Mouse (Mus musculus): ENCODE results near the gene Klf15.

The Klf15 gene

DNA sequence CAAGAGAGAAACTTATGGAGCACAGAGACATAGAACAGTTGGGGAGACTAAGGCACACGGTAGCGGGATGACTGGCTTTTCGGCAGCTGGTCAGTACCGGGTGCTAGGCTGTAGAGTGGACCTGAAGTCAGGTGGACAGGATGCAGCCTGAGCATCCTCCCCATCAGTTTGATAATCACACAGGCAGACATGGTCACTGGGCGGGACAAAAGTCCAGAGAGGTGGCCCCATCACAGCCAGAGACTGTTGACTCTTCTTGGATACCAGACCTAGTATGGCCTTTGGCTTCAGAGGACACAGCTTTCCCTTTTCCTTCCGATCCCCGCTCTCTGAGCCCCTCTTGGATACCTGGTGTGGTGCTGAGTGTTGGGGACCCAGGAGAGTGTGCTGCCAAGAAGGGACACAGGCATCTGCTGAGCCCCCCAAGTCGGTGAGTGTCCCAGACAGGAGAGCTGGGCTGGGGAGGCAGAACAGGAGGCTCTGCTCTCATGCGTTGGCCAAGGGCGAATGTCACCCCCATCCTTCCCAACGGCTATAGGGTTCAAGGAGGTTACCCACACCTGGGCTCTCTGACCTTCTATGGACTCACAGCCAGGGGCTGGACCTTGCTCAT lies 2.8 kb downstream of the Klf15 start:
- no peak for DNase-seq

DNA sequence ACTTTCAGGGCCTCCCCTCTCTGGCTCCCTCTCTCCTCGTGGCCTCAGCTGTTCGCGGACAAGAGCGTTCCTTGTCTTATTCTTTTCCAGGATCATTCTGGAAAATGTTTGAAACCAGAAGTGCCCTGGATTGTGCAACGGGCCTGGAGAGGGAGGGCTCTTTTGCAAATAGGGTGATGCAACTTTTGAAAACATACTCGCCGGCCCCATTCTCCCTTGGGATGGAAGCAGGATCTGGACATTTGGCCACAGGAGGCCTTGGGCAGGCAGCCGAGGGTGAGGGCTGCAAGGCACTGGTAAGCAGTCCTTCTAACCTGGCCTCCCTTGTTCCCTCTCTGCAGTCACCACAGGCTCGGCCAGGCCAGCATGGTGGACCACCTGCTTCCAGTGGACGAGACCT lies 3.7 kb downstream of the Klf15 start:
- DNase-seq: no peak

DNA sequence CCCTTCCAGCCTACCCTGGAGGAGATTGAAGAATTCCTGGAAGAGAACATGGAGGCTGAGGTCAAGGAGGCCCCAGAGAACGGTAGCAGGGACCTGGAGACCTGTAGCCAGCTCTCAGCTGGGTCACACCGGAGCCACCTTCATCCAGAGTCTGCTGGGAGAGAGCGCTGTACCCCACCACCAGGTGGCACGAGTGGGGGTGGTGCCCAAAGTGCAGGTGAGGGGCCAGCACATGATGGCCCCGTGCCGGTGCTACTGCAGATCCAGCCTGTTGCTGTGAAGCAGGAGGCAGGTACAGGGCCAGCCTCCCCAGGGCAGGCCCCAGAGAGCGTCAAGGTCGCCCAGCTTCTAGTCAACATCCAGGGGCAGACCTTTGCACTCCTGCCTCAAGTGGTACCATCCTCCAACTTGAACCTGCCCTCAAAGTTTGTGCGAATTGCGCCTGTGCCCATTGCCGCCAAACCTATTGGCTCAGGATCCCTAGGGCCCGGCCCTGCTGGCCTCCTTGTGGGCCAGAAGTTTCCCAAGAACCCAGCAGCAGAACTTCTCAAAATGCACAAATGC lies 4.6 kb downstream of the Klf15 start:
- DNase-seq: no peak

DNA sequence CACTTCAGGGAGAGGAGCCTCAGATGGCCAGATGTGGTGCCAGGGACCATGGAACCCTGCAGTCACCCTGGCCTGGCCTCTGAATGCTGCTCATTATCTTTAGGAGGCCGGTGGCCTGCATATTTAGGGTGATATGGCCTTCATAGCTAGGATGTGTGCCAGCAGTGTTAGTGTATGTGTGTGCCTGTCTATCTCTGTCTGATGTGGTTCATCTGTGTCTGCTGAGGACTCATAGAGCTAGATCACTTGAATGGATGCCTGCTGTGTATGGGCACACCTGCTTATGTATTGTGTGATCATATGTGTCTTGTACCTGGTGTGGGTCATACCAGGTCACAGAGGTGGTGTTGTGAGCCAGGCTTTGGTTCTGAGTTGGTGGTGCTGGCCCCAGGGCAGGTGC lies 5.8 kb downstream of the Klf15 start:
- DNase-seq: no peak

DNA sequence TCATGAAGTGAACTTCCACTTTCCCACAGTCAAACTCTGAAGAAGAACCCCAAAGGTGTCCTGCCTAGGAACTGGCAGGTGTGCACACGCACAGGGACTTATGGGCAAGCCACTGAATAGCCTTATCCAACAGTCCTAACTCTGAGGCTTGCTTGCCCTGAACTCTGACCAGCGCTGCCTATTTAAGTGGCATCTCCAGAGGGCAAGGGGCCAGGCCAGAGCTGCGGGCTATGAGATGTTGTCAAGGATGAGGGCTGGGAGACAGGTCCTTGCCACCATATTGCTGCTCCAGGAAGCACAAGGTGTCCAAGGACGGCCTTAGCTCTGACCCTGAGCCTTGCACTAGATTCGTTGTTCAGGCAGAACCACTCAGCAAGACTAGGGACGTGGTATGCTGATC lies 6.7 kb downstream of the Klf15 start:
- no peak for DNase-seq

DNA sequence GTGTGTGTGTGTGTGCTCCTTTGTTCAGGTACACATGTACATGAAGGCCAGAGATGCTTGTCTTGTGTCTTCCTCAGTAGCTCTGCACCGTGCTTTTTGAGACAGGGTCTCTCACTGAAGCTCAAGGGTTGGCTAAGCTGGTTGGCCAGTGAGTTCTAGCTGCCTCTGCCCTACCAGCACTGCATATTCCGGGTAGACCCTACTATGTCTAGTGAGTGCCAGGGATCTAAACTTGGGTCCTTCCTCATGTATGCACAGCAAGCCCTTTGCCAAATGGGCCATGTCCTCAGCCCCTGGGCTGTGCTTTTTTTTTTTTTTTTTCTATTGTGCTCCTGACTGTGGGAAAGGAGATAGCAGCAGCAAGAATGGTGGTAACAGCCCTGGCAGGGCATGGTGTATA lies 7.9 kb downstream of the Klf15 start:
- DNase-seq: no peak

DNA sequence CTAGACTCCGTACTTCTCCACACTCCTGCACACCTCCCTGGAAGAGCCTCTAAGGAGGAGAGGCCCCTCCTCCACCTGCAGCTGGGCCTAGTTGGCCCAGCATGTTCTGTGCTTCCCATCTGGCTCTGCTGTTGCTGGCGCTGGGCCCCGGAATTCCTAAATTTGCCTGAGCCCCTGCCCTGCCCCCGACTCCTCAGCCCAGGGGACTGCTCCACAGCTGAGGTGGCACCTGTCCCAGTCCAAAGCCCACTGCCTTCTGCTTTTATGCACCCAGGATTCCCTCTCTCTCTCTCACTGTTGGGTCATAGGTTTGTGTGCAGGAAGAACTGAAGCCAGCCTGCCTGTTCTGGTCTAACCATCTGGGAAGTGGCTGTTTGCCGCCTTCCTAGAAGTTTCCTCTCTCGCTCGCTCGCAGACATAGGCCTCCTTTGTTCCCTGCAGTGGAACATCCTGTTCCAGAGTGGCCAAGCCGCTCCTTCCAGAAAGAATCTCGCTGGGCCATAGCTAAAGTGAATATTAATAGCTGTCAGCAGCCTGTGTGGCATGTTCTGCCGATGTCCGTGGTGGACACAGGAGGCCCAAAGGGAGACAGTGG lies 8.7 kb downstream of the Klf15 start:
- no peak for DNase-seq

DNA sequence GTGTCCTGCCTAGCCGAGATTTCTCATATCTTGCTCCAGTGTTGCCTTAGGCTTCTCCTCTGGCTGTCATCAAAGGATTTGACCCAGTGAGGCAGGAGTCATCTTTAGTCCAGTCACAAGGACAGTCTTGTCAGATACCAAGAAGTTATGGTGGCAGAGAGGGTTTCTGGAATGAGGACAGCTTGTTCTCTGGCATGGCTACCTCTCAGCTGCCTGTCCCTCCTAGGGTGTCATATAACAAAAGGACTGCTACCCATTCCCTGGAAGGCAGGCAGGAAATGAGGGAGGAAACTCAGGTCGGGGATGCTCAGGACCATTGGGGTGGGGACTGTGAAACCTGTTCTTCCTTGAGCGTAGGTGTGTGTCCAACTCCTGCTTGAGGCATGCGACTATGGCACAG lies 9.7 kb downstream of the Klf15 start:
- DNase-seq: no peak

DNA sequence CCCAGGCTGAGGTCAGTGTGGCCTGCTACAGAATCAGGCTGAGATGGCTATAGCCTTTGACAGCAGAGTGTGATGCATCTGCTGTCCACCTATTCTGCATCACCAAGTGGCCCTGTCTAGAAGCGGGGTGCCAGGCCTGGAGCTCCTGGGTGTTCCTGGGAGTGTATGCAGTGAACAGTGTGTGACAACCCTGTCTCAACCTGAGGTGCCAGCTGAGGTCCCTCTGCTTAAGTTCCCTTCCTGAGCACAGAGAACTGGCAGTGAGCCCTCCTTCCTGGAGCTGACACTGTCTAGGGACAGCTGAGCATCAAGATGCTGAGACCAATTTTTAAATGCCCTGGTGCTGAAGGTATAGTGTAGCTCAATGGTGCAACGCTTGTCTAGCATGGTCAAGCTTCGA lies 10.3 kb downstream of the Klf15 start:
- no peak for DNase-seq

DNA sequence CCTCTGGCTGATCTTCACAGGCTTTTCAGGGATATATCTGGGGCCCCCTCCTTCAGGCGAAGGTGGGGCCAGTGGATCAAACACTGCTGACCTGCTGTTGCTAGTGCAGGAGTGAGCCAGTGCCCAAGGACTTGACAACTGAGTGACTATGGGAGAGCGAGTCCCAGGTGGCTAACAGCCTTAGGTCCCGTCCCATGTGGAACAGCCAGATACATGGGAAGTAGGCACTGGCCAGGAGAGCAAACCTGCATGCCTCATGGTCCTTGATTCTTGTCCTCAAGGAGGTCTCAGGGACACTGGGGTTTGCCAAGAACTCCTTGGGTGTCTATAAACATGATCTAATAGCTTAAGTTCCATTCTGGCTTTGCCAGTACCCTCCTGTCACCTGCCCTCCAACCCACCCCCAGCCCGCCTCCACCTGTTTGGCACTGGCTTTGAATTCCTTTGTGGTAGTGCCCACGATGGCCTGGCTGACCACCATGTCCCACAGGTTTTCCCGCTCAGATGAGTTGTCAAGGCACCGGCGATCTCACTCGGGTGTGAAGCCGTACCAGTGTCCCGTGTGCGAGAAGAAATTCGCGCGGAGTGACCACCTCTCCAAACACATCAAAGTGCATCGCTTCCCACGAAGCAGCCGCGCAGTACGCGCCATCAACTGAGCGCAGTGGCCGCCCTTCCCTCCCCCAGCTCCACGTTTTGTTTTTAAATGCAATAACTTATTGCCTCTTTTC lies 11.4 kb downstream of the Klf15 start:
- no peak for DNase-seq

DNA sequence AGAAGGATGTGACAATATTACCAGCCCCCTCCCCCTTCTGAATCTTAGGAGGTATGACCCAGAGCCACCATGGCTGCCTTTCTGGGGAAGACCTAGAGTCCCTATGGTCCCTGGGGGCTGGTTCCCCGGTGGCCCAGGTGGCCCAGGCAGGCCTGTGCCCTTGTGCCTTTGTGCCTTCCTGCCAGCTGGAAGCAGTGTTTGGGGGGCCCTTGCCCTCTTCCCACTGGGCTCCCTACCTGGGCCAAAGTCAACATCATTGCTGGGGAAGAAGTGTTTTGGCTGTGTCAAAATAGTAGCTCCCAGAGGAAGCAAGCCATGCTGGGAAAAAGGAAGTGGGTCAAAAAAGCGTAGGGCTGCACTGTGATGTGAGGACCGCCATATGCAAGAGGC lies 12.0 kb downstream of the Klf15 start:
- no peak for DNase-seq

DNA sequence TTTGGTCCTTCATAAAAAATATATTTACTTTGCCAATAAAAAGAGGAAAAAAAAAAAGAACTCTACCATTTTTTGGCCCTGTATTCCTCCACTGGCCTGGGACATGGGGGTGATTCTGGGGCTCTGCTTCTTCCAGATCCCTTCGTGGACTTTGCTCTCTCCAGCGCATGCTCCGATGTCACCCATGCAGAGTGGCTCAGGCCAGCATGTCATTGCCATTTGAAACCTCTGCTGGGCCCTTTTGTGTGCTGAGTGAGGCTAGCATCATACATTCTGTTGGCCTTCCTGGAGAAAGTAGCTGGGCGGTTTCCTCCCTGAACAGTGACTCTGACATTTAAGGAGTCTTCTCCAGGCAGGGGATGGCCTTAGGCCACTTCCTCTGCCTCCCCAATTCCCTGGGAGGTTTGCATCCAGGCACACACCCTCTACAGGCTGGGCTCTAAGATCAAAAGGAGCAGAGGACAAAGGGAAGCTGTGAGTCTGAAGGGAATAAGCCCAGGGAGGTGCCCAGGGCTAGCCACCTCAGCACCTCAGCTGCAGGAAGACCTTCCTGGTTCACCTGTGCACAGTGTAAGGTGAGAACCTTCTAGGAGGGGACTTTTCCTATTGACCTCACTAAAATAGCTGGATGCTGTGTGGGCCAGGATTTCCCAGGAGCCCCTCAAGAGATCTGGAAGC lies 12.9 kb downstream of the Klf15 start:
- no peak for DNase-seq

DNA sequence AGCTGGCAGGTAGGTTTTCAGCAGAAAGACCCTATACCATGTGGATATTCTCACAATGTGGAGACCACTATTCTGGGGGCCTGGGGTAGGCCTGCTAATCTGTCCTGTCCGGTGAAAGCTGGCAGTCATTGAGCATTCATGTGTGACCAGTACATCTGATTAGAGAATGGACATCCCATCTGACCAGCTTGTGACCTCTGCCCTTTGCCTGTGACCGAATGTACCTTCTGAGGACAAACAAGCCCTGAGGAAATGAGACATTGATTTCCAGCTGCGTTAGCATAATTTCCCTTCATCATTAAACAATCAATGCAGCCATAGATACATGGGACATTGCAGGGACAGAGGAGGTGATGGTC lies 13.5 kb downstream of the Klf15 start:
- DNase-seq: no peak

DNA sequence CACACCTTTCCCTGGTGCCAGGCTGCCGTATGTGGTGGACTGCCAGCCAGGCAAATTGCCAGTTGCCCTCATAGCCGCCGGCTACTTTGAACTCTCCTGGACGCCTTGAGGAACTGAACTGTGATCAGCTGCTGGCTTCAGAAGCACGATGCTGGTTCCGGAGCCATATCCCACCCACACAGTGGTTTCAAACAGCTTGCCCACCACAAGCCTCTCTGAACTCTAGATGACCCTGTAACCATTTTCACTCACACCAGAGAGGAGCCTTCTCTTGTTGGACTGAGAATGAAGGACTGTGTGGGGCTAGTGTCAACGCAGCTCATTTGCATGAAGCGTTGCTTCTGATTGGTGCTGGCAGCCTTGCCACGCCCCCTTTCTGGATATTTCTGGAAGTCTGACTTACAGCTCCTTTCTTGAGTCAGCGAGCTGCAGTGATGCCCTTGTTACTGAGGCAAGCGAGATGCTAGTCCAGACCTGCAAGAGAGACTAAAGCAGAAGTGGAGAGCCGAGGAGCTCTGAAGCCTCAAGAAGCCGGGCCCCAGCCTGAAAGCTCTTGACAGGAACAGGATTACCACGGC lies 14.7 kb downstream of the Klf15 start:
- DNase-seq: no peak

DNA sequence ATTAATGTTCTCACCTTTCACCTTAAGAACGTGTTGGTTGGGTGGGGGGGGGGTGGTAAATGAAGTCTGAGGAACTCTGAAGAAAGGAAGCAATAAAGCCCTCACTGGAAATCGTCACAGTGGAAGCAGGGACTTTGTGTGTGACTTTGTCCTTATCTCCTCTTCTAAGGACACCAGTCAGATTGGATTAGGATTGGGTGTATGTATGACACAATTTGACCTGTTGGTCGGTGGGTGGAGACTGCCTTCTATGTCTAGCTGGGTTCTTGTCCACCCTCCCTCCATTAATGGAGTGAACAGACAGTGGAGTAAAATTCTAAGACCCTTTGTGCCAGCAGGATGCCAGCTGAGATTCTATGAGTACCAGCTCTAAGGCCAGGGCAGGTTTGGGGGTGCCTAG lies 21.9 kb downstream of the Klf15 start:
- DNase-seq: no peak

DNA sequence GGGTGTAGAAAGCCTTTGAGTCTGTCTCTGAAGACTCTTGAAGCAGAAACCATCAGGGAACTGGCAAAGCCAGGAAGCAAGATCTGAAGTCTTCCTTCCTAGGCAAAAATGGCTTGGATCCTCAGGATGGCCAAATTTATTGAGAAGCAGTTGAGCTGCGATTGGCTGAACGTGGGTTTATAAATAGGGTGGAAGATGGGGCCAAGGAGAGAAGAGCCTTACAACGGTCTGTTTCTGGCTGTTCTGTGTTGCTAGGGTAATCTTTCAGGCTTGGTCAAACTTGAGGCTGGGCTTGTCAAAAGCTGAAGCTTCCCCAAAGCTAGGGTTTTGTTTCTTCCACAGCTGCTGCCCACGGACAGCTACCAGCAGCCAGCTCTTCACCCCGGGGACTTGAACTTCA lies 22.5 kb downstream of the Klf15 start:
- DNase-seq: no peak

DNA sequence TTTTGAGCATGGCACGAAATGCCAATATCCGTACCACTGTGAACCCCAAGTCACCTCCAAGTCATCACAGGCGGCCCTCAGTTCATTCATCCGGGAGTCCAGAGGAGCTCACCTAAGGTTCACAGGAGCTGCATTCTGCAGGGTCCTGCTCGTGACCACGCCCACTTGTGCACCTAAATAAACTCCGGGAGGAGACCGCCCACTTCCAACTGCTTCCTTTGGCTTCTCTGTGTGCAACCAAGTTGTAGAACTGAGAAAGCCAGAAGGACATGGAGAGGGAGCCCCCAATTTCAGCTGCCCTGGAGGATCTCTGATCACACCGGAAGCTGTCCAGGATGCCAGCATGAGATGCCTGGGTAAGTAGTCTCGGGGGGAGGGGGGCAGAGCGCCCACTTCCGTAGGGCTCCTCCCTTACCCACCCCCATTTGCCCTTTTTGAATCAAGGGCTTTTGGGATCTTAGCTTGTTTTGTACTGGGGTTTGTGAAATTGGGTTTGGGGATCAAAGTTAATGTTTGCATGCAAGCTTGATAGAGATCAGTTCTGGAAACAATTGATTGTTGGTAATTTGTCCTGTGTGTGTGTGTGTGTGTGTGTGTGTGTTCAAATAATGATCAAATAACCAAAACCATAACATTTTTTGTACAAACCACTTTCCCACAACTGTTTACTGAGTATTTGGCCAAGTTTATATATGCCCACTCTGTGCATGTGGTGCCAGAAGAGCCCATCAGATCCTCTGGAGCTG lies 24.0 kb downstream of the Klf15 start, which contains the start of gene Aldh1l1:
Gene Aldh1l1, plus strand, starts transcription at position 252 of the 746 bp plus-strand sequence.
- DNase-seq: no peak

DNA sequence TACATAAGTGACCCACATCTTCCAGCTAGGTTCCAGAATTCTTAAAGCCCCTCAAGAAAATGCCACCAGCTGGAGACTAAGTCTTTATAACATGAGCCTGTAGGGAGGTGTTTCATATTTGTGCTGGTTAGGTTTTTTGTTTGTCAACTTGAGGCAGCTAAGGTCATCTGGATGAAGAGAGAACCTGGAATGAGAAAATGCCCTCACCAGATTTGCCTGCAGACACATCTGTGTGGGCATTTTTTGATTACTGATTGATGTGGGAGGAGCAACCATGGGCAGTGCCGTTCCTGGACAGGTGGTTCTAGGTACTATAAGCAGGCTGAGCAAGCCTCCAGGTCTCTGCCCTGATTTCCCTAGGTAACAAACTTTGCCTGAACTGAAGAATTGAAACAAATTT lies 25.2 kb downstream of the Klf15 start:
- no peak for DNase-seq

DNA sequence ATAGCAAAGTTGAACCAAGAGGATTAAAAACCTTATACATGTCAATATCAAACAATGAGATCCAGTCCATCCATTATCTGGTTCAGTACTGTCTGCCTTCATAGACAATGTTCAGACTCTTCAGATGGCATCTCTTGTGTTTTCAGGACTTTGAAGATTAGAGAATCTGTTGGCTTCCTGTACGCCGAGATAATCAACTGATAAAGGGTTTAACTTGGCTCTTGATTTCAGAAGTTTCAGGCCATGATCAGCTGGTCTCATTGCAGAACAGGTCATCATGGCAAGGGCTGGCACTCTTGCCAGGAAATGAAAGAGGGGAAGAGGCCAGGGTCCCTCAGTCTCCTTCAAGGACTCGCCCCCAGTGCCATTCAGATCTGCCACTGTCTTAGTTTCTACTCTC lies 27.2 kb downstream of the Klf15 start:
- DNase-seq: no peak

DNA sequence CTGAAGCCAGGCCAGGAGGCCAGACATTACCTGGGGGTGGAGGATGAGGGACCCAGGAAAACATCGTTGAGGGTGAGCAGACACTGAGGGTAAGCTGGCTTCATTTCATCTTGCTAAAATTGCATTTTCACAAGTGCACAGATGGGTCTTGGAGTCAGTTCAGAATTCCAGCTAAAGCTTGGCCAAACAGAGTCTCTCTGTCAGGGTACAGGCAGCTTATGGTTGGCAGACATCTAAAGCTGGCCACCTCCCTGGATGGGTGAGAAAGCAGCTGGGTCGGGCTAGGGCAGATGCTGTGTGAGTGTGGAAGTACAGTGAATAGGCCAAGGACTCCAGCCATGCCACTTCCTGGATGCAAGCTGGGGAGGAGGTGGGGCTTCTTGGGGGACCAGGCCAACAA lies 28.6 kb downstream of the Klf15 start:
- DNase-seq: no peak

DNA sequence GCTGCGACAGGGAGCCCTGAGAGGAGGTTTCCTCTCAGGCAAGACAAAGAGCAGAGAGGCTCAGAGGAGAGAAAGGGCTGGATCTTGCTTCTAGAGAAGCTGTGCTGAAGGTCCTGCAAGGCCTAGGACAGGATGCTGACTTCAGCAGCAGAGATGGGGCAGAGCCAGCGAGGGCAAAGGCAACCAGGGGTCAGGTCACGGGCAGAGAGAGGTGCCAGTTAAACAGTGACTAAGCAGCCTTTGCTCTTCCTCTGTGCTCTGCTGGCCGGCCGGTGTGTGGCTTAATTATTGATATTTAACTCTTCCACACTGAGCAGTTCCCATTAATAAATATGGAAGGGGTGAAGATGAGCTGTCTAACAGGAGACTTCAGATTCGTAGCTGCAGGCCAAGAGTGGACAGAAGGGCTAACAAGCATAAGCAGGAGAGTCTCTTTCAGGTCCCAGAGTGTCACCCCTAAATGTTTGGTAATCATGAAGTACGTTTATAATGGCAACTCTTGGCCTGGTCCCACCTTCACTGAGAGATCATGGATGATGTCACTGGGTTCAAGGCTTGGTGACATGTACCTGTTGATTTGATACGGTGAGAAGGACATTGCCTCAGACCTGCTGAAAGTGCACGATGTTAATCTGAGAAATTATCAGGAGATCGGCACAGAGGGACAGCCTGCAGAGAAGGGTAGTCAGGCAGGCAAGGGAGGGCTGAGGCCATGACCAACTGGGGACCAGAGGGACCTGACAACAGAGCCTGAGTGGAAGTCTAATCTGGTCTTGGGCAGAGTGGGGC lies 29.8 kb downstream of the Klf15 start:
- DNase-seq: no peak

DNA sequence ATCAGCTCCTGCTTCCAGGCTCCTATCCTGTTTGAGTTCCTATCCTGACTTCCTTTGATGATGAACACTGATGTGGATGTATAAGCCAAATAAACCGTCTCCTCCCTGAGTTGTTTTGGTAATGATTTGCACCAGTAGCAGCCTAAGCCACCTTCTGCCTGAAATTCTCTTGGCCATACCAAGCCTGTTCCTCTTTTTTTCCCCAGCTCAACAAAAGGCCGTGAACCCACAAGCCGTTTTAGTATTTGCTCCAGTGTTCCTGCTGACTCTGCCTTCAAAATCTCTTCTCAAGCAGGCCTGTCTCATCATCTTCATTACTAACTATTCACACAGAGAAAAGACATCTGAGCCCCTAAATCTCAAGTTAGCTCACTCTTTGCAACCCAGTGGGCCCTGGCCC lies 31.8 kb downstream of the Klf15 start:
- DNase-seq: no peak
